Mouse (Mus musculus) forebrain, embryonic 13.5 days (tissue): ENCODE measurements around the gene Pabpn1. TPM values are rescaled to one million over a fixed set of nuclear protein-coding genes. Genes with fewer than 3 reads are reported as not detected.

ENCODE experiments used
- ATAC-seq: fragments of 200-750 bp; cut with Nextera tagmentation; 2 replicates; pipeline ENCODE4 v1.8.0; 2017
- H3K27ac ChIP-seq: fragments of 300-500 bp; sonication (generic); 2 replicates; pipeline ENCODE4 v1.5.1; 2015; ENCODE audit warnings: inconsistent platforms, mild to moderate bottlenecking, moderate library complexity
- H3K27me3 ChIP-seq: fragments of 300-500 bp; sonication (generic); 2 replicates; pipeline ENCODE4 v1.6.1; 2015; ENCODE audit warnings: mild to moderate bottlenecking, inconsistent platforms
- H3K36me3 ChIP-seq: fragments of 300-500 bp; sonication (generic); 2 replicates; pipeline ENCODE4 v1.6.1; 2015; ENCODE audit warnings: mild to moderate bottlenecking, inconsistent platforms; ENCODE audit not compliant: poor library complexity, severe bottlenecking
- H3K4me1 ChIP-seq: fragments of 300-500 bp; sonication (generic); 2 replicates; pipeline ENCODE4 v1.6.1; 2015; ENCODE audit warnings: inconsistent platforms
- H3K4me2 ChIP-seq: fragments of 300-500 bp; sonication (generic); 2 replicates; pipeline ENCODE4 v1.6.1; 2015; ENCODE audit warnings: inconsistent platforms, mild to moderate bottlenecking, moderate library complexity
- H3K4me3 ChIP-seq: fragments of 300-500 bp; sonication (generic); 2 replicates; pipeline ENCODE4 v1.5.1; 2015; ENCODE audit warnings: mild to moderate bottlenecking, inconsistent platforms
- H3K9ac ChIP-seq: fragments of 300-500 bp; sonication (generic); 2 replicates; pipeline ENCODE4 v1.6.1; 2015; ENCODE audit warnings: mild to moderate bottlenecking, inconsistent platforms
- H3K9me3 ChIP-seq: fragments of 300-500 bp; sonication (generic); replicated peaks from 2 replicates; pipeline ENCODE4 v1.6.1; 2016; ENCODE audit warnings: inconsistent platforms
- WGBS: fragments of 180-500 bp; shearing (Covaris S2); methylation state at CpG from one replicate; pipeline ENCODE4 v1.1.7; 2015; 5-methylcytosine and 5-hydroxymethylcytosine counted together
- polyA plus RNA-seq: library from polyadenylated mRNA; unstranded; fragments of >200 nt; fragmentation: Nextera tagmentation; extraction: Ambion mirVana; gene quantifications from 2 replicates; pipeline ENCODE4 v1.2.1, GENCODE M21; 2015

Pabpn1 gene
- polyA plus RNA-seq, 1 experiment from 2014 or later = 171 TPM

GRCm38 (mm10) chr14:54897445-54897844, 5.1 kb downstream of the Pabpn1 start:
- no peak for ATAC-seq
- no peaks in the 10 kb centered on the region for H3K9me3 ChIP-seq
- H3K27ac ChIP-seq = no peak overlapping the region
- H3K36me3 ChIP-seq = peaks cover 39% of the 10 kb centered on the region
- no peak overlapping the region for H3K4me3 ChIP-seq
- no peaks in the 10 kb centered on the region for H3K27me3 ChIP-seq
- no peak overlapping the region for H3K4me2 ChIP-seq
- no peak overlapping the region for H3K9ac ChIP-seq
- WGBS = 71% methylated on average over 2 of the region's 2 CpGs
- peaks cover 19% of the 10 kb centered on the region for H3K4me1 ChIP-seq

GRCm38 (mm10) chr14:54900383-54900782, 8.1 kb downstream of the Pabpn1 start:
- Histone ChIP-seq H3K9me3 (no peaks in the 10 kb centered on the region), H3K27ac (no peak overlapping the region), H3K4me1 (peaks cover 13% of the 10 kb centered on the region), H3K27me3 (no peaks in the 10 kb centered on the region), H3K9ac (no peak overlapping the region), H3K4me2 (no peak overlapping the region), H3K36me3 (peaks cover 56% of the 10 kb centered on the region), H3K4me3 (no peak overlapping the region)
- 0% methylated on average over 3 of the region's 3 CpGs for WGBS
- ATAC-seq = peak; percentile 66

- H3K27me3 ChIP-seq = no peaks in the 10 kb centered on the region
- no peak overlapping the region for H3K4me3 ChIP-seq
- H3K36me3 ChIP-seq = peaks cover 57% of the 10 kb centered on the region
- H3K4me1 ChIP-seq = no peaks in the 10 kb centered on the region
- no peak overlapping the region for H3K4me2 ChIP-seq
- 91% methylated on average over 4 of the region's 4 CpGs for WGBS
- no peak overlapping the region for H3K27ac ChIP-seq
- ATAC-seq = no peak
- no peaks in the 10 kb centered on the region for H3K9me3 ChIP-seq
- no peak overlapping the region for H3K9ac ChIP-seq
Measured at GRCm38 (mm10) chr14:54903641-54904040, 11.3 kb downstream of the Pabpn1 start.

GRCm38 (mm10) chr14:54908682-54909081, 16.4 kb downstream of the Pabpn1 start:
- peaks cover 18% of the 10 kb centered on the region for H3K4me1 ChIP-seq
- H3K27ac ChIP-seq = no peak overlapping the region
- H3K9me3 ChIP-seq = no peaks in the 10 kb centered on the region
- H3K27me3 ChIP-seq = no peaks in the 10 kb centered on the region
- peaks cover 72% of the 10 kb centered on the region for H3K36me3 ChIP-seq
- H3K4me2 ChIP-seq = no peak overlapping the region
- H3K4me3 ChIP-seq = no peak overlapping the region
- no peak for ATAC-seq
- WGBS = 92% methylated on average over 7 of the region's 7 CpGs
- 0 out of 2 replicates have a peak overlapping the region, but pooled peaks have one; percentile 1 for H3K9ac ChIP-seq

- ATAC-seq = peak; percentile 64
- 4% methylated on average over 54 of the region's 69 CpGs for WGBS
- peak overlapping the region; percentile 84 for H3K27ac ChIP-seq
- peak overlapping the region; percentile 99 for H3K9ac ChIP-seq
- H3K4me1 ChIP-seq = peaks cover 18% of the 10 kb centered on the region
- no peaks in the 10 kb centered on the region for H3K27me3 ChIP-seq
- peak overlapping the region; percentile 92 for H3K4me3 ChIP-seq
- H3K4me2 ChIP-seq = peak overlapping the region; percentile 99
- peaks cover 57% of the 10 kb centered on the region for H3K36me3 ChIP-seq
- no peaks in the 10 kb centered on the region for H3K9me3 ChIP-seq
Measured at GRCm38 (mm10) chr14:54912109-54912850, 20.0 kb downstream of the Pabpn1 start.

- H3K4me2 ChIP-seq = peak within 1 kb of the TSS; percentile 99
- no peaks in the 10 kb centered on the region for H3K9me3 ChIP-seq
- peak within 1 kb of the TSS; percentile 99 for H3K9ac ChIP-seq
- ATAC-seq = peak; percentile 98
- 0% methylated on average over 28 of the region's 28 CpGs for WGBS
- peaks cover 18% of the 10 kb centered on the region for H3K4me1 ChIP-seq
- H3K27ac ChIP-seq = peak within 1 kb of the TSS; percentile 84
- H3K4me3 ChIP-seq = peak within 1 kb of the TSS; percentile 92
- H3K36me3 ChIP-seq = peaks cover 57% of the 10 kb centered on the region
- no peaks in the 10 kb centered on the region for H3K27me3 ChIP-seq
Measured at GRCm38 (mm10) chr14:54912886-54913285, 20.6 kb downstream of the Pabpn1 start, which contains the start of gene Slc22a17. TSS of gene Slc22a17 (minus strand) at chr14:54913132.

GRCm38 (mm10) chr14:54913343-54913742, 21.0 kb downstream of the Pabpn1 start:
- H3K27me3 ChIP-seq = no peaks in the 10 kb centered on the region
- H3K27ac ChIP-seq = peak overlapping the region; percentile 84
- peak overlapping the region; percentile 99 for H3K9ac ChIP-seq
- H3K4me1 ChIP-seq = peaks cover 18% of the 10 kb centered on the region
- peak overlapping the region; percentile 92 for H3K4me3 ChIP-seq
- H3K9me3 ChIP-seq = no peaks in the 10 kb centered on the region
- 16% methylated on average over 10 of the region's 10 CpGs for WGBS
- ATAC-seq = no peak; the same call in 1 of the 2 replicates
- peak overlapping the region; percentile 99 for H3K4me2 ChIP-seq
- H3K36me3 ChIP-seq = peaks cover 54% of the 10 kb centered on the region

- no peak overlapping the region for H3K9ac ChIP-seq
- WGBS = 95% methylated on average over 16 of the region's 16 CpGs
- no peak overlapping the region for H3K27ac ChIP-seq
- H3K9me3 ChIP-seq = peaks cover 17% of the 10 kb centered on the region
- no peaks in the 10 kb centered on the region for H3K27me3 ChIP-seq
- peaks cover 17% of the 10 kb centered on the region for H3K4me1 ChIP-seq
- peaks cover 70% of the 10 kb centered on the region for H3K36me3 ChIP-seq
- no peak overlapping the region for H3K4me3 ChIP-seq
- no peak for ATAC-seq
- no peak overlapping the region for H3K4me2 ChIP-seq
Measured at GRCm38 (mm10) chr14:54920076-54920685, 27.9 kb downstream of the Pabpn1 start.

GRCm38 (mm10) chr14:54924641-54925348, 32.5 kb downstream of the Pabpn1 start:
- Histone ChIP-seq H3K4me1 (peaks cover 38% of the 10 kb centered on the region), H3K4me2 (peak overlapping the region; percentile 93), H3K36me3 (peaks cover 30% of the 10 kb centered on the region), H3K9ac (peak overlapping the region; percentile 86), H3K27ac (peak overlapping the region; percentile 98), H3K9me3 (peaks cover 17% of the 10 kb centered on the region), H3K4me3 (peak overlapping the region; percentile 58), H3K27me3 (no peaks in the 10 kb centered on the region)
- WGBS = 6% methylated on average over 7 of the region's 7 CpGs
- peak; percentile 77 for ATAC-seq

- Histone ChIP-seq H3K9me3 (peaks cover 16% of the 10 kb centered on the region), H3K4me3 (peak within 1 kb of the TSS; percentile 58), H3K27ac (peak within 1 kb of the TSS; percentile 98), H3K36me3 (peaks cover 21% of the 10 kb centered on the region), H3K27me3 (no peaks in the 10 kb centered on the region), H3K9ac (peak within 1 kb of the TSS; percentile 86), H3K4me1 (peaks cover 45% of the 10 kb centered on the region), H3K4me2 (peak within 1 kb of the TSS; percentile 93)
- 3% methylated on average over 57 of the region's 57 CpGs for WGBS
- peak; percentile 48 for ATAC-seq
Measured at GRCm38 (mm10) chr14:54925349-54926342, 33.3 kb downstream of the Pabpn1 start, which contains the start of gene Efs. TSS of gene Efs (minus strand) at chr14:54926126.
